Mouse (Mus musculus) kidney, adult 2 months (tissue): ENCODE measurements around the gene Defb25.

Experiments
- CTCF ChIP-seq: fragments of 200-500 bp; conservative IDR thresholded peaks from 2 replicates; pipeline ENCODE4 v1.5.1; 2011; ENCODE audit warnings: low read depth, mild to moderate bottlenecking, control low read depth, low read length, moderate library complexity, mixed read lengths; ENCODE audit not compliant: insufficient read depth, insufficient read length
- POLR2A ChIP-seq: fragments of 200-500 bp; IDR thresholded peaks from one replicate; pipeline ENCODE4 v1.6.1; 2011; ENCODE audit warnings: low read depth, low read length, control low read depth

GRCm38 (mm10) chr2:152670983-152671641 is 48.3 kb upstream of the Defb25 start:
- TF ChIP-seq CTCF (no peak), POLR2A (no peak)
